Mouse (Mus musculus) kidney, adult 2 months (tissue): ENCODE results near the gene Pemt. TPM values are rescaled to one million over a fixed set of nuclear protein-coding genes. Genes with fewer than 3 reads are reported as not detected.

Experiments used
- DNase-seq: peaks from one replicate; pipeline ENCODE4 v3.0.0; 2021
- H3K27ac ChIP-seq: fragments of 200-500 bp; 2 replicates; pipeline ENCODE4 v1.5.1; 2012; ENCODE audit warnings: low read depth, low read length, control low read depth, inconsistent platforms; ENCODE audit not compliant: insufficient read depth
- H3K27me3 ChIP-seq: fragments of 200-500 bp; replicated peaks from 2 replicates; pipeline ENCODE4 v1.6.1; 2012; ENCODE audit warnings: mild to moderate bottlenecking, moderate library complexity, low read length, inconsistent platforms; ENCODE audit not compliant: control insufficient read depth, insufficient read depth
- H3K36me3 ChIP-seq: fragments of 200-500 bp; 2 replicates; pipeline ENCODE4 v1.6.1; 2012; ENCODE audit warnings: mild to moderate bottlenecking, moderate library complexity, low read length, inconsistent platforms; ENCODE audit not compliant: control insufficient read depth, insufficient read depth
- H3K4me1 ChIP-seq: fragments of 200-500 bp; 2 replicates; pipeline ENCODE4 v1.6.1; 2011; ENCODE audit warnings: low read length; ENCODE audit not compliant: control insufficient read depth, insufficient read depth
- H3K4me3 ChIP-seq: fragments of 200-500 bp; 2 replicates; pipeline ENCODE4 v1.5.1; 2011; ENCODE audit warnings: mild to moderate bottlenecking, low read depth, low read length, control low read depth; ENCODE audit not compliant: insufficient read depth
- CTCF ChIP-seq: fragments of 200-500 bp; conservative IDR thresholded peaks from 2 replicates; pipeline ENCODE4 v1.5.1; 2011; ENCODE audit warnings: low read depth, mild to moderate bottlenecking, control low read depth, low read length, moderate library complexity, mixed read lengths; ENCODE audit not compliant: insufficient read depth, insufficient read length
- POLR2A ChIP-seq: fragments of 200-500 bp; IDR thresholded peaks from one replicate; pipeline ENCODE4 v1.6.1; 2011; ENCODE audit warnings: low read depth, low read length, control low read depth
- WGBS: fragments of 180-500 bp; shearing (Covaris S2); methylation state at CpG from one replicate; pipeline ENCODE4 v1.1.7; 2018; 5-methylcytosine and 5-hydroxymethylcytosine counted together
- polyA plus RNA-seq: library from polyadenylated mRNA; depleted of rRNA; stranded (reverse); fragments of >200 nt; gene quantifications from 2 replicates; pipeline ENCODE4 v1.2.3, GENCODE M21; 2012; rRNA removed

Pemt gene
- 7.1 and 8.7 TPM in 2 replicates for polyA plus RNA-seq

DNA sequence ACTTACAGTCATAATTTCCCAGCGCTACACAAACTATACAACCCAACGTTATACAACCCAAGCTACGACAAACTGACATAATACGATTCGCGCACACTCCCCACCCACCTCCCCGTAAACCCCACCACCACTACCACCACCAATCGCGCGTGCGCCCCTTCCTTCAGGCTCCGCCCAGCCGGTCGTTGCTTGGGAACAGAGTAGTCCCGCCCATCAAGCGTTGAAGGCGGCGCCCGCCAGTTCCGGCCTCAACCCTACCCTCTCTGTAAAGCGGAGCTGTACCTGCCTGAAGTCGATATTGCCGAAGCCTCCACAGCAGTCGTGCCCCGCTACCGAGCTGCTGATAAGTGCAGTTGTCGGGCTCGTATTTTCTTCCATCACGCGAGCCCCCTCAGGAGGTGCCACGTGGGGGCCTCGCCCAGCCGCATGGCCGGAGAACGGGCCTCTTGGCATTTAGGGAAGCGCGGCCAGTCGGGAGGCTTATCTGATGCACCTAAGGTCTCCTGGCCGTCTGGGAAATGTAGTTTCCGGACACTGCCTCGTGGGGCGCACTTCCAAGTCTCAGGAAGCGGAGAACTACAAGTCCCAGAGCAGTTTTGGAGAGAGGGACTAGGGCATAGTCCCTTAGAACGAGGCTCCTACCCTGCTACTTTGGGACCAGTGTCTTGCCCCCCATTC lies at the start of gene Pemt:
Gene Pemt (minus strand): TSS at position 432 of the 678 bp plus-strand sequence.
- H3K36me3 ChIP-seq, result no peaks in the 10 kb centered on the region
- H3K27me3 ChIP-seq, result no peaks in the 10 kb centered on the region
- peak within 1 kb of the TSS; percentile 67 for H3K4me3 ChIP-seq
- peak within 1 kb of the TSS; percentile 71; the same call in 1 of the 2 replicates for H3K27ac ChIP-seq
- WGBS, result under 1% methylated on average over 44 of the region's 44 CpGs
- DNase-seq, result peak; percentile 99
- H3K4me1 ChIP-seq, result peaks cover 4% of the 10 kb centered on the region; the same call in 1 of the 2 replicates
- peak; percentile 58 for TF ChIP-seq CTCF
- no peak for TF ChIP-seq POLR2A

DNA sequence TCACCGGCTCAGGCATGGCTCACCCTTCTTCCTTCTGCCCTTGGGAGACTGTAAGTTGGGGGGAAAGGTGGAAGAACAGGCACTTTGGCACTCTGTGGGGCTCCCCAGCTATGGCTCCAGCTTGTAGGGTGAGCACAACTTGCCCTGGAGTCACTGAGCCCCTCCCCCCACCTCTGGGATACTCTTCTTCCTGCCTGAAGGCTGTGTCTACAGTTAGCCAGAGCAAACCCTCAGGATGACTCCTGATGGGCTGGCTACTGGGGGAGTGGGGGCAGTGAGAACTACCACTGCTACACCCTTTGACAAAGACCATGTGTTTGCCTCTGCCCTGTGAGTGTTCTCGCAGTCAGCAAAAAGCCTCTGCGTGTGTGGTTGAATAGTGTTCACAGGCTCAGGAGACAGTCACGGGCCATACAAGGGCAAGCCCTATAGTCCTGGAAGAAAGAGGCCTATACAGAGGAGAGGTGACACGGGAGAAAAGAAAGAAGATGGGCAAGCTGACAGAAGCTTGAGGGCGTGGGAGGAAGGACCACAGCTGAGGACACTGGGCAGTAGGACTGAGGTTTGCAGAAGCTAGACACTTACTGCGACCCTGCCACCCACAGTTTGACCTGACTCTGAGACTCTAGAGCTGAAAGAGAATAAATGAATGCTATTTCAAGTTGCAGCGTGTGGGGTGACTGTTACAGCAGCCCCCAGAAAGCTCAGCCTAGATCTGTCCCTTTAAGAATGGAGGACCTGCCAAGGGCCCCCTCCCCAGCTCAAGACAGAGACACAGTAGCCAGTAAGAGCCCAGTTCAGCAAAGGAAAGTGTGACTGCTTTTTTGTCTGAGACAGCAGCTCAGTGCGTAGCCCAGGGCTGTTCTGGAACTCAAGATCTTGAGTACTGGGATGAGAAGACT lies 48.9 kb upstream of the Pemt start:
- H3K36me3 ChIP-seq, result no peaks in the 10 kb centered on the region
- TF ChIP-seq POLR2A (no peak), CTCF (no peak)
- 75% methylated on average over 9 of the region's 9 CpGs for WGBS
- H3K4me3 ChIP-seq, result no peak overlapping the region
- no peak overlapping the region for H3K27ac ChIP-seq
- no peaks in the 10 kb centered on the region for H3K27me3 ChIP-seq
- DNase-seq, result no peak
- no peaks in the 10 kb centered on the region for H3K4me1 ChIP-seq

GRCm38 (mm10) chr11:60093984-60094587 lies 47.8 kb upstream of the Pemt start:
- H3K4me3 ChIP-seq, result no peak overlapping the region
- H3K27ac ChIP-seq, result no peak overlapping the region
- TF ChIP-seq CTCF (no peak), POLR2A (no peak)
- H3K27me3 ChIP-seq, result no peaks in the 10 kb centered on the region
- no peaks in the 10 kb centered on the region for H3K36me3 ChIP-seq
- 80% methylated on average over 7 of the region's 7 CpGs for WGBS
- DNase-seq, result no peak
- H3K4me1 ChIP-seq, result no peaks in the 10 kb centered on the region

- DNase-seq, result no peak
- H3K36me3 ChIP-seq, result no peaks in the 10 kb centered on the region
- H3K27me3 ChIP-seq, result no peaks in the 10 kb centered on the region
- TF ChIP-seq POLR2A (no peak), CTCF (no peak)
- no peaks in the 10 kb centered on the region for H3K4me1 ChIP-seq
- no peak overlapping the region for H3K27ac ChIP-seq
- H3K4me3 ChIP-seq, result no peak overlapping the region
Measured at GRCm38 (mm10) chr11:60093227-60093626, 46.9 kb upstream of the Pemt start.

- TF ChIP-seq CTCF (no peak), POLR2A (no peak)
- H3K4me3 ChIP-seq, result no peak overlapping the region
- WGBS, result 66% methylated on average over 7 of the region's 7 CpGs
- no peaks in the 10 kb centered on the region for H3K36me3 ChIP-seq
- no peak for DNase-seq
- no peak overlapping the region for H3K27ac ChIP-seq
- H3K4me1 ChIP-seq, result no peaks in the 10 kb centered on the region
- no peaks in the 10 kb centered on the region for H3K27me3 ChIP-seq
Measured at GRCm38 (mm10) chr11:60091422-60091761, 45.1 kb upstream of the Pemt start.

DNA sequence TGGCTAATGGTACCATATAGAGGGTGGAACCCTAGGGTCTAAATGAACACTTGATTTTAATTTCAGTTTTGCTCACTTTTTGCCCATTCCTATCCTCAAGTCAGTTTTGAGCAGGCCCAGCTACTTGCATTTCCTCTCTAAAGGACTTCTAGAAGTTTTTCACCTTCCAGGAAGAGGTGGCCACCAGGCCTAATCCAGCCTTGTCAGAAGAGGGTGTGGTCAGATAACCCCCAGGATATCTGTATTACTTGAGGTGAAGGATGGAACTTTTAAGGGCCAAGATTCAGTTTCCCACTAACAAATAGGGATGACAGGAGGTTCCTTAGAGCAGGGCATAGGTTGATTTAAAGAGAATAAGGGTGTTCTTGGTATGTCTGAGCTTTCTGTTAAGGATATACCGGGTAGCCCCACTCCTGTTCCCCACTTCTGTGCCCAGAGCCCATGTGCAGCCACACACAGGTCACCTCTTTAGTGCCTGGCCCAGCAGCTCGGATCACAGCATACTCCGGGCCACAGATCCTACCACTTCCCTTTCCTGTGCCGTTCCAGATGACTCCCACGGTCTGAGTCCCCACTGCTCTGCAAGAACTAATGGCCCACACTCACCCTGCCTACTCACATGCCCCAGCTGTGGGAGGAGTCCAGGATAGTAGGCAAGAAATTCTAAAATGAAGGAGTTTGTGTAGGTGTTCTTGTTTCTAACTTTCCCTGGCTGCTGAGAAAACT lies 44.6 kb upstream of the Pemt start:
- TF ChIP-seq POLR2A (no peak), CTCF (no peak)
- WGBS, result 43% methylated on average over 5 of the region's 5 CpGs
- Histone ChIP-seq H3K4me3 (no peak overlapping the region), H3K27ac (no peak overlapping the region), H3K36me3 (no peaks in the 10 kb centered on the region), H3K27me3 (no peaks in the 10 kb centered on the region), H3K4me1 (no peaks in the 10 kb centered on the region)
- DNase-seq, result no peak
